Mouse (Mus musculus) leukemia stem cell, adult 10-12 weeks (primary cell): ENCODE measurements around the gene Kars. TPM values are rescaled to one million over a fixed set of nuclear protein-coding genes. Genes with fewer than 3 reads are reported as not detected.

Source experiments
- polyA plus RNA-seq: library from polyadenylated mRNA; stranded (reverse); fragments of >175 nt; gene quantifications from 2 replicates; pipeline ENCODE4 v1.2.3, GENCODE M21; 2012; ENCODE audit warnings: low replicate concordance

Gene Kars
- 18.1 and 57.3 TPM in 2 replicates for polyA plus RNA-seq

DNA sequence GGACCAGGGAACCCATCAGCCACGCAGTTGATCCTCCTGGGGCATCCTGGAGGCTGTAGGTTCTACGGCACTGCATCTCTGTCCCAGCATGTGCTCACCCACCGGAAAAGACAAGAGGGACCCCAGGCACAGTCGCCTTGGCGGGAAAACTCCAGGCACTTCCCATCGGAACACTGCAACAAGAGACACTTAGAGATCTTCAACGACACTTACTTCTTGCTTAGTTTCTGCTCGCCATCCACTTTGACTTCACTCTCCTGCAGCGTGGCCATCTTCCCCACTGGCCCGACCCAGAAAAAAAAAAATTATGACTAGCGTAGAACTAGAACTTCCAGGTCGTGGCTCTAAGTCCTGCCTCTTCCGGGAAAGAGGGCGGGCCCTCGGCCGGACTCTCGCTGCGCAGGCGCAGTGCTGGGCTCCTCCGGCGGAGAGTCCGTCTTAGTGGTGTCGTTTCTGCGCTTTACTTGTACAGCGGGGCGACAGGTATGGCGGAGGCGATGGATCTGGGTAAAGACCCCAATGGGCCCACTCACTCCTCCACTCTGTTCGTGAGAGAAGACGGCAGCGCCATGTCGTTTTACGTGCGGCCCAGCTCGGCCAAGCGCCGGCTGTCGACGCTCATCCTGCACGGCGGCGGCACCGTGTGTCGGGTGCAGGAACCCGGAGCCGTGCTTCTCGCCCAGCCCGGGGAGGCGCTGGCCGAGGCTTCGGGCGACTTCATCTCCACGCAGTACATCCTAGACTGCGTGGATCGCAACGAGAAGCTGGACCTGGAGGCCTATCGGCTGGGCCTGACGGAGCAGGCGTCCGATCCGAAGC is at the start of gene Kars, which contains the start of gene Terf2ip:
Gene Kars (minus strand): TSS at position 327 of the 819 bp plus-strand sequence.
Gene Terf2ip (plus strand): TSS at position 402 of the 819 bp plus-strand sequence.

DNA sequence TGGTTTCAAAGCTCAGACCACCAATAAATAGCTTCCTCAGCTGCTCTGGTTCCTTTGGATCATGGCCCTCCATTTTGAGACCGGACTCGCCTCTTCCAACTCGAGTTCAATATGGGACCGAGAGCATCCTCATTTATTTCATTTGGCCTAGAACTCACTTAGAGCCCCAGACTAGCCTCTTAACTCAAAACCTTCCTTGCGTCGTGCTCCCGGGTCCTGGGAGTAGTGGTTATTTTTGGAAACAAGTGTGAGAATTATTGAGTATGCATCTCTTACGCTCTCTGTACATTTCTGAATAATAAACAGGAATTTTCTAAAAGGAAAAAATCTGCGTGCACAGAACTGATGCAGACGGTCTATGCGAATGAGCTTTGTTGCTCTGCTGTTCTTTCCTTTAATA is 3.8 kb upstream of the Kars start, which contains the start of gene Gm6793:
Gene Gm6793 (minus strand): TSS at position 101 of the 400 bp plus-strand sequence.

DNA sequence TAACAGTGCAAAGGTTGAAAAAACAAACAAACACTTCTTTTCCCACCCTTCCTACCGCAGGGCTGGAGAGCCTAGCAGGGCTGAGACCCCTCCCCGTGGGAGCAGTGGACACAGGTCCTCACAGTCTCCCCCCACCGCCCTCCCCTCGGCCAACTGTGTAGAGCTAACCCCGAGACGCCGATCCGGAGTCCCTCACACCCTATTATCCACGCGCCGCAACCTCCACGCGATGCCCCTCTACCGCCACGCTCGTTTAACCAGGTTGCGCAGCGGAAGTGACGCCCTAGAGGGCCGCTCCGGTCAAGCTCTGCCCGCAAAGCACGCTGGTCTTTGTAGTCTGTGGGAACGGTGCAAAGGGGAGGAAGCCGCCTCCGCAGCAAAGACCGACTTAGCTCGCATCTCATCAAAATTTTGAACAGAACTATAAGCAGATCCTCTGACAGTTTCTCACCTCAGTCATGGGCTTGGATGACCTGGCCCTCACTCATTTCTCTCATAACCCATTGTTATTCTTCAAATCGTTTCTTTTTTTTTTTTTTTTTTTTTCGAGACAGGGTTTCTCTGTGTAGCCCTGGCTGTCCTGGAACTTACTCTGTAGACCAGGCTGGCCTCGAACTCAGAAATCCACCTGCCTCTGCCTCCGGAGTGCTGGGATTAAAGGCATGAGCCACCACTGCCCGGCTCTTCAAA is 19.0 kb downstream of the Kars start, which contains the start of gene Adat1:
Gene Adat1 (minus strand): TSS at position 290 of the 690 bp plus-strand sequence.

Other genes starting within 250 kb of the Kars start
- gene Cfdp1, start 157.0 kb downstream of the Kars start, polyA plus RNA-seq: 2.6 and 7.8 TPM in 2 replicates
- 0.63 and 1.0 TPM in 2 replicates for gene Tmem170, start 134.6 kb downstream of the Kars start, polyA plus RNA-seq
- gene Chst5, start 100.9 kb downstream of the Kars start, polyA plus RNA-seq: not detected in 2 replicates
- gene Tmem231, start 77.4 kb downstream of the Kars start, polyA plus RNA-seq: 5.2 and 9.8 TPM in 2 replicates
- gene Gabarapl2, start 70.6 kb downstream of the Kars start, polyA plus RNA-seq: 0.55 and 1.4 TPM in 2 replicates
- gene Adat1, start 19.0 kb downstream of the Kars start, polyA plus RNA-seq: 0.17 and 2.9 TPM in 2 replicates
- gene Terf2ip, start 75 bp upstream of the Kars start, polyA plus RNA-seq: 5.9 and 9.3 TPM in 2 replicates
- 0.14 TPM in 1 of 2 replicates, not detected in the other for gene Gm6793, start 3.7 kb upstream of the Kars start, polyA plus RNA-seq